Comparison of ENCODE assay signal across 11 mouse cellular contexts in the genomic region with DNA sequence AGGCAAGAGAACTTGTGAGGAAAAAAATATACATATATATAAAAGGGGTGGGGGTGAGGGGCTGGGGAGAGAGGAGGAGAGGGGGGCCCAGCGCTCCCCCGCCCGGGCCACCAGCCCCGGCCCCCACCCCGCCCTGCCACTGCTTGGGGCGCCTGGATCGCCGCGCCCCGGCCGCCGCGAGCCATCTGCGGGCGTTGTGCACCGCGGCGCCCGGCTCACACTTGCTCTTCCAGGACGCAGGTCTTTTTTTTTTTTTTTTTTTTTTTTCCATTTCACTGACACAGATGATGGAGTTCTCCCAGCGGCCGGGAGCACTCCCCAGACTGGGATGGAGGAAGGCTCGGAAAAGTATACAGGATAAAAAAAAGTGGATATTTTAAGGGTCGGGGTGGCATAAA. TPM values are rescaled to one million over a fixed set of nuclear protein-coding genes. Genes with fewer than 3 reads are reported as not detected.
DNase-seq lines count a peak whose midpoint lies in the region; ATAC-seq lines count a peak whose summit lies in the region.
"Had no signal": no experiment of that assay in that cellular context is flagged by ENCODE, and none has a peak within 500 bp of the region (broad histone marks: within the 10 kb centered on the region; RNA-seq: fewer than 3 reads in every experiment).

No protein-coding gene starts in this region.

- H3K4me2 ChIP-seq in heart, embryonic 16.5 days (ENCODE audit: low read depth, low read length), result peak overlapping the region; percentile 69
- peak overlapping the region; percentile 89 for H3K4me2 ChIP-seq in embryonic facial prominence, embryonic 11.5 days (ENCODE audit: low read depth, low read length)
- peak overlapping the region; percentile 82 for H3K4me2 ChIP-seq in hindbrain, embryonic 15.5 days
- peak overlapping the region; percentile 95 for H3K4me2 ChIP-seq in midbrain, embryonic 15.5 days

- H3K36me3 ChIP-seq in heart, embryonic 16.5 days (ENCODE audit: control insufficient read depth, insufficient read depth), result no peaks in the 10 kb centered on the region
- no peaks in the 10 kb centered on the region for H3K36me3 ChIP-seq in embryonic facial prominence, embryonic 11.5 days (replicated peaks; ENCODE audit: control insufficient read depth, insufficient read depth, low read depth, low read length)
- no peaks in the 10 kb centered on the region for H3K36me3 ChIP-seq in hindbrain, embryonic 15.5 days
- no peaks in the 10 kb centered on the region for H3K36me3 ChIP-seq in midbrain, embryonic 15.5 days (replicated peaks)

- ATAC-seq in heart, embryonic 16.5 days (replicated peaks; ENCODE audit: extremely low read depth, insufficient read depth, low FRiP score), result peak; percentile 21; the same call in 1 of the 2 replicates
- ATAC-seq in embryonic facial prominence, embryonic 11.5 days (replicated peaks; ENCODE audit: insufficient number of reproducible peaks, low FRiP score, low TSS enrichment, low read depth), result peak; percentile 26
- peak; percentile 51 for ATAC-seq in hindbrain, embryonic 15.5 days (ENCODE audit: low FRiP score, low read depth)
- ATAC-seq in midbrain, embryonic 15.5 days (replicated peaks), result peak; percentile 56

- DNase-seq in heart, postnatal 36 days, result no peak
- DNase-seq in embryonic facial prominence, embryonic 11.5 days (ENCODE audit: low spot score), result no peak
- DNase-seq in left cerebral cortex, adult 8-10 months (ENCODE audit: low spot score in 2 of 2), result no peak
- no peak for DNase-seq in right cerebral cortex, adult 2 months (ENCODE audit: low spot score in 2 of 2)
- no peak for DNase-seq in gastrocnemius, adult 8-10 months (ENCODE audit: low spot score in 2 of 2)
- DNase-seq: thymus, adult 2 months had no signal

- peaks cover 21% of the 10 kb centered on the region for H3K4me1 ChIP-seq in heart, embryonic 16.5 days (ENCODE audit: control insufficient read depth, insufficient read depth, low read length)
- peaks cover 17% of the 10 kb centered on the region for H3K4me1 ChIP-seq in embryonic facial prominence, embryonic 11.5 days (ENCODE audit: control insufficient read depth, insufficient read depth, low read length)
- peaks cover 66% of the 10 kb centered on the region for H3K4me1 ChIP-seq in hindbrain, embryonic 15.5 days (replicated peaks)
- peaks cover 58% of the 10 kb centered on the region for H3K4me1 ChIP-seq in midbrain, embryonic 15.5 days

- peak overlapping the region; percentile 98 for H3K27ac ChIP-seq in heart, embryonic 16.5 days (ENCODE audit: low read length)
- no peak overlapping the region for H3K27ac ChIP-seq in embryonic facial prominence, embryonic 11.5 days (replicated peaks; ENCODE audit: low read depth, low read length)
- peak overlapping the region; percentile 83 for H3K27ac ChIP-seq in hindbrain, embryonic 15.5 days (replicated peaks)
- peak overlapping the region; percentile 83 for H3K27ac ChIP-seq in midbrain, embryonic 15.5 days
- H3K27ac ChIP-seq: macrophage had no signal

- H3K9me3 ChIP-seq in heart, embryonic 16.5 days (replicated peaks; ENCODE audit: control insufficient read depth, low read length), result no peaks in the 10 kb centered on the region
- no peaks in the 10 kb centered on the region for H3K9me3 ChIP-seq in embryonic facial prominence, embryonic 11.5 days (replicated peaks; ENCODE audit: control insufficient read depth, low read length)
- no peaks in the 10 kb centered on the region for H3K9me3 ChIP-seq in hindbrain, embryonic 15.5 days
- no peaks in the 10 kb centered on the region for H3K9me3 ChIP-seq in midbrain, embryonic 15.5 days

- 0% methylated on average over 11 of the region's 24 CpGs for WGBS in heart, embryonic 16.5 days
- WGBS in embryonic facial prominence, embryonic 11.5 days, result 0% methylated on average over 24 of the region's 24 CpGs
- 0% methylated on average over 16 of the region's 24 CpGs for WGBS in hindbrain, embryonic 15.5 days
- 0% methylated on average over 11 of the region's 24 CpGs for WGBS in midbrain, embryonic 15.5 days

- peak overlapping the region; percentile 86 for H3K4me3 ChIP-seq in heart, embryonic 16.5 days (ENCODE audit: low read length)
- H3K4me3 ChIP-seq in embryonic facial prominence, embryonic 11.5 days (ENCODE audit: low read depth, low read length), result peak overlapping the region; percentile 58
- peak overlapping the region; percentile 62 for H3K4me3 ChIP-seq in hindbrain, embryonic 15.5 days
- H3K4me3 ChIP-seq in midbrain, embryonic 15.5 days, result peak overlapping the region; percentile 55

- H3K27me3 ChIP-seq in heart, embryonic 16.5 days (ENCODE audit: control insufficient read depth, insufficient read depth, low read length), result 0 out of 2 replicates have a peak, but pooled peaks cover 3% of the 10 kb centered on the region
- H3K27me3 ChIP-seq in embryonic facial prominence, embryonic 11.5 days (ENCODE audit: control insufficient read depth, insufficient read depth, low read length), result peaks cover 45% of the 10 kb centered on the region
- H3K27me3 ChIP-seq in hindbrain, embryonic 15.5 days, result 0 out of 2 replicates have a peak, but pooled peaks cover 4% of the 10 kb centered on the region
- peaks cover 22% of the 10 kb centered on the region for H3K27me3 ChIP-seq in midbrain, embryonic 15.5 days (replicated peaks)

- peak overlapping the region; percentile 90 for H3K9ac ChIP-seq in heart, embryonic 16.5 days (ENCODE audit: low read length)
- H3K9ac ChIP-seq in embryonic facial prominence, embryonic 11.5 days (replicated peaks; ENCODE audit: low read length), result peak overlapping the region; percentile 50
- H3K9ac ChIP-seq in hindbrain, embryonic 15.5 days, result peak overlapping the region; percentile 57
- peak overlapping the region; percentile 52 for H3K9ac ChIP-seq in midbrain, embryonic 15.5 days

- intact Hi-C loops in heart, postnatal 36 days (cut with DNase I), result loop anchor here (5.0 to 10.0 kb wide), 4 partner anchors 44 to 524 kb away; no protein-coding TSS in a partner anchor

RNA-seq across cellular contexts. Expression of a gene that starts 0.3 kb away (rescaled TPM):
- polyA plus RNA-seq in heart, embryonic 16.5 days (2015; fragmentation: Nextera tagmentation; extraction: Ambion mirVana), result 16.4 and 17.7 TPM in 2 replicates
- 10 to 100 TPM; 38.8 to 57.1 TPM for total RNA-seq in heart, postnatal 36 days (2021)
- polyA plus RNA-seq in embryonic facial prominence, embryonic 11.5 days (2014; fragmentation: Nextera tagmentation; extraction: Ambion mirVana), result 1.9 and 3.2 TPM in 2 replicates
- 6.2 and 6.9 TPM in 2 replicates for polyA plus RNA-seq in hindbrain, embryonic 15.5 days (2015; fragmentation: Nextera tagmentation; extraction: Ambion mirVana)
- 11.1 and 14.1 TPM in 2 replicates for polyA plus RNA-seq in midbrain, embryonic 15.5 days (2015; fragmentation: Nextera tagmentation; extraction: Ambion mirVana)
- total RNA-seq in left cerebral cortex, adult 8-10 months (2022), result 10 to 100 TPM in 3 of 4 experiments, 1 to 10 TPM in 1; 9.5 to 12.4 (median 10.9) TPM
- 1 to 10 TPM; 1.8 to 2.3 (median 2.1) TPM for total RNA-seq in gastrocnemius, adult 8-10 months (2022)
- total RNA-seq: common myeloid progenitor, adult 5-6 weeks had no signal
